Mouse (Mus musculus): Measurements from ENCODE around the gene Ubqln4.

GRCm38 (mm10) chr3:88521156-88521555 is 32.4 kb upstream of the Ubqln4 start:
- TF ChIP-seq CTCF (IDR thresholded peaks at IDR 0.05; ENCODE audit: extremely low read depth, insufficient read depth, insufficient read length, insufficient replicate concordance) (no peak), POLR2A (IDR thresholded peaks at IDR 0.05; ENCODE audit: low read depth, low read length) (no peak)
